Mouse (Mus musculus): Measurements from ENCODE around the gene Pxt1. TPM values are rescaled to one million over a fixed set of nuclear protein-coding genes. Genes with fewer than 3 reads are reported as not detected.
A peak's percentile ranks its signal among the peaks of the same experiment; 100 is the strongest.

The Pxt1 gene
- polyA plus RNA-seq, 1 experiment from 2014 or later, result 0.21 TPM

GRCm38 (mm10) chr17:28979091-28979490 lies 35.5 kb upstream of the Pxt1 start:
- 95% methylated on average over 4 of the region's 4 CpGs for WGBS
- no peak for ATAC-seq (replicated peaks; ENCODE audit: low FRiP score)
- Histone ChIP-seq H3K4me2 (no peak overlapping the region), H3K9me3 (replicated peaks) (no peaks in the 10 kb centered on the region), H3K36me3 (peaks cover 91% of the 10 kb centered on the region), H3K4me1 (0 out of 2 replicates have a peak, but pooled peaks cover 8% of the 10 kb centered on the region), H3K4me3 (replicated peaks) (no peak overlapping the region), H3K9ac (no peak overlapping the region), H3K27ac (no peak overlapping the region), H3K27me3 (no peaks in the 10 kb centered on the region)

- Histone ChIP-seq H3K4me3 (replicated peaks) (no peak overlapping the region), H3K4me1 (no peaks in the 10 kb centered on the region), H3K4me2 (no peak overlapping the region), H3K9me3 (replicated peaks) (no peaks in the 10 kb centered on the region), H3K27ac (no peak overlapping the region), H3K9ac (no peak overlapping the region), H3K27me3 (no peaks in the 10 kb centered on the region), H3K36me3 (peaks cover 100% of the 10 kb centered on the region)
- no peak for ATAC-seq (replicated peaks; ENCODE audit: low FRiP score)
These were observed 26.5 kb upstream of the Pxt1 start for GRCm38 (mm10) chr17:28970122-28970521.

- 78% methylated on average over 11 of the region's 11 CpGs for WGBS
- no peak overlapping the region for H3K27ac ChIP-seq
- H3K4me3 ChIP-seq (replicated peaks), result no peak overlapping the region
- no peak for ATAC-seq (replicated peaks; ENCODE audit: low FRiP score)
- no peak overlapping the region for H3K4me2 ChIP-seq
- H3K4me1 ChIP-seq, result peaks cover 1% of the 10 kb centered on the region; the same call in 1 of the 2 replicates
- H3K9ac ChIP-seq, result no peak overlapping the region
- H3K9me3 ChIP-seq (replicated peaks), result no peaks in the 10 kb centered on the region
- H3K27me3 ChIP-seq, result no peaks in the 10 kb centered on the region
- peaks cover 100% of the 10 kb centered on the region for H3K36me3 ChIP-seq
These were observed 23.5 kb upstream of the Pxt1 start for GRCm38 (mm10) chr17:28967021-28967610.

GRCm38 (mm10) chr17:28961596-28961995 lies 18.0 kb upstream of the Pxt1 start:
- H3K36me3 ChIP-seq, result peaks cover 78% of the 10 kb centered on the region
- no peak overlapping the region for H3K4me3 ChIP-seq (replicated peaks)
- H3K4me2 ChIP-seq, result no peak overlapping the region
- ATAC-seq (replicated peaks; ENCODE audit: low FRiP score), result no peak
- peaks cover 5% of the 10 kb centered on the region; the same call in 1 of the 2 replicates for H3K4me1 ChIP-seq
- no peak overlapping the region; the same call in 1 of the 2 replicates for H3K27ac ChIP-seq
- H3K27me3 ChIP-seq, result no peaks in the 10 kb centered on the region
- H3K9me3 ChIP-seq (replicated peaks), result no peaks in the 10 kb centered on the region
- WGBS, result 79% methylated on average over 10 of the region's 10 CpGs
- H3K9ac ChIP-seq, result no peak overlapping the region

GRCm38 (mm10) chr17:28960597-28960996 lies 17.0 kb upstream of the Pxt1 start:
- Histone ChIP-seq H3K4me1 (peaks cover 5% of the 10 kb centered on the region; the same call in 1 of the 2 replicates), H3K9me3 (replicated peaks) (no peaks in the 10 kb centered on the region), H3K9ac (no peak overlapping the region), H3K27me3 (no peaks in the 10 kb centered on the region), H3K27ac (no peak overlapping the region), H3K36me3 (peaks cover 68% of the 10 kb centered on the region), H3K4me2 (no peak overlapping the region), H3K4me3 (replicated peaks) (no peak overlapping the region)
- no peak for ATAC-seq (replicated peaks; ENCODE audit: low FRiP score)
- 74% methylated on average over 10 of the region's 10 CpGs for WGBS

GRCm38 (mm10) chr17:28954416-28954815 lies 10.8 kb upstream of the Pxt1 start:
- H3K27me3 ChIP-seq, result no peaks in the 10 kb centered on the region
- no peak for ATAC-seq (replicated peaks; ENCODE audit: low FRiP score)
- peaks cover 24% of the 10 kb centered on the region for H3K4me1 ChIP-seq
- 93% methylated on average over 9 of the region's 9 CpGs for WGBS
- no peak overlapping the region for H3K27ac ChIP-seq
- peaks cover 14% of the 10 kb centered on the region for H3K36me3 ChIP-seq
- no peaks in the 10 kb centered on the region for H3K9me3 ChIP-seq (replicated peaks)
- H3K4me3 ChIP-seq (replicated peaks), result peak overlapping the region; percentile 81; the same call in 1 of the 2 replicates
- peak overlapping the region; percentile 78; the same call in 1 of the 2 replicates for H3K4me2 ChIP-seq
- H3K9ac ChIP-seq, result no peak overlapping the region

GRCm38 (mm10) chr17:28953251-28953650 lies 9.6 kb upstream of the Pxt1 start:
- Histone ChIP-seq H3K36me3 (peaks cover 6% of the 10 kb centered on the region), H3K4me2 (peak overlapping the region; percentile 78), H3K4me3 (replicated peaks) (peak overlapping the region; percentile 81), H3K27ac (peak overlapping the region; percentile 97), H3K9me3 (replicated peaks) (no peaks in the 10 kb centered on the region), H3K4me1 (peaks cover 24% of the 10 kb centered on the region), H3K27me3 (no peaks in the 10 kb centered on the region), H3K9ac (peak overlapping the region; percentile 83)
- no peak for ATAC-seq (replicated peaks; ENCODE audit: low FRiP score)
- 3% methylated on average over 9 of the region's 9 CpGs for WGBS

- peak; percentile 94 for ATAC-seq (replicated peaks; ENCODE audit: low FRiP score)
These were observed 8.5 kb upstream of the Pxt1 start, which contains the start of gene Kctd20 for GRCm38 (mm10) chr17:28951831-28952799. Gene Kctd20 (plus strand): TSS chr17:28951950.

GRCm38 (mm10) chr17:28950751-28951150 lies 7.1 kb upstream of the Pxt1 start:
- Histone ChIP-seq H3K36me3 (no peaks in the 10 kb centered on the region), H3K27me3 (no peaks in the 10 kb centered on the region), H3K9ac (no peak overlapping the region), H3K4me2 (no peak overlapping the region), H3K27ac (no peak overlapping the region), H3K9me3 (replicated peaks) (0 out of 2 replicates have a peak, but pooled peaks cover 3% of the 10 kb centered on the region), H3K4me3 (replicated peaks) (no peak overlapping the region), H3K4me1 (peaks cover 24% of the 10 kb centered on the region)
- no peak for ATAC-seq (replicated peaks; ENCODE audit: low FRiP score)
- WGBS, result 76% methylated on average over 4 of the region's 4 CpGs

More at GRCm38 (mm10) chr17:28951831-28952799, 8.5 kb upstream of the Pxt1 start, which contains the start of gene Kctd20:
- Histone ChIP-seq H3K27me3 (no peaks in the 10 kb centered on the region), H3K4me3 (replicated peaks) (peak within 1 kb of the TSS; percentile 81), H3K4me2 (peak within 1 kb of the TSS; percentile 78), H3K27ac (peak within 1 kb of the TSS; percentile 97), H3K9me3 (replicated peaks) (0 out of 2 replicates have a peak, but pooled peaks cover 3% of the 10 kb centered on the region), H3K4me1 (peaks cover 24% of the 10 kb centered on the region), H3K36me3 (no peaks in the 10 kb centered on the region), H3K9ac (peak within 1 kb of the TSS; percentile 83)
- WGBS, result under 1% methylated on average over 78 of the region's 80 CpGs

- Histone ChIP-seq H3K4me1 (peaks cover 14% of the 10 kb centered on the region), H3K4me3 (replicated peaks) (no peak overlapping the region), H3K9me3 (replicated peaks) (0 out of 2 replicates have a peak, but pooled peaks cover 3% of the 10 kb centered on the region), H3K4me2 (no peak overlapping the region), H3K27ac (no peak overlapping the region), H3K36me3 (no peaks in the 10 kb centered on the region), H3K27me3 (no peaks in the 10 kb centered on the region), H3K9ac (no peak overlapping the region)
- no peak for ATAC-seq (replicated peaks; ENCODE audit: low FRiP score)
- 52% methylated on average over 4 of the region's 4 CpGs for WGBS
These were observed 5.0 kb upstream of the Pxt1 start for GRCm38 (mm10) chr17:28948661-28949060.

- Histone ChIP-seq H3K27ac (no peak overlapping the region), H3K9ac (no peak overlapping the region), H3K4me1 (peaks cover 8% of the 10 kb centered on the region), H3K4me2 (no peak overlapping the region), H3K36me3 (no peaks in the 10 kb centered on the region), H3K9me3 (replicated peaks) (0 out of 2 replicates have a peak, but pooled peaks cover 3% of the 10 kb centered on the region), H3K27me3 (no peaks in the 10 kb centered on the region), H3K4me3 (replicated peaks) (no peak overlapping the region)
- WGBS, result 93% methylated on average over 19 of the region's 19 CpGs
- no peak for ATAC-seq (replicated peaks; ENCODE audit: low FRiP score)
These were observed 3.6 kb upstream of the Pxt1 start for GRCm38 (mm10) chr17:28947011-28947939.

All from kidney, embryonic 15.5 days (tissue).